Mouse (Mus musculus): Measurements from ENCODE around the gene Tex261.
"Not testable (repeated sequence)": the region's sequence is repeated elsewhere in the genome, so short reads cannot be mapped to it uniquely, and the experiment has no call there.

Gene Tex261

DNA sequence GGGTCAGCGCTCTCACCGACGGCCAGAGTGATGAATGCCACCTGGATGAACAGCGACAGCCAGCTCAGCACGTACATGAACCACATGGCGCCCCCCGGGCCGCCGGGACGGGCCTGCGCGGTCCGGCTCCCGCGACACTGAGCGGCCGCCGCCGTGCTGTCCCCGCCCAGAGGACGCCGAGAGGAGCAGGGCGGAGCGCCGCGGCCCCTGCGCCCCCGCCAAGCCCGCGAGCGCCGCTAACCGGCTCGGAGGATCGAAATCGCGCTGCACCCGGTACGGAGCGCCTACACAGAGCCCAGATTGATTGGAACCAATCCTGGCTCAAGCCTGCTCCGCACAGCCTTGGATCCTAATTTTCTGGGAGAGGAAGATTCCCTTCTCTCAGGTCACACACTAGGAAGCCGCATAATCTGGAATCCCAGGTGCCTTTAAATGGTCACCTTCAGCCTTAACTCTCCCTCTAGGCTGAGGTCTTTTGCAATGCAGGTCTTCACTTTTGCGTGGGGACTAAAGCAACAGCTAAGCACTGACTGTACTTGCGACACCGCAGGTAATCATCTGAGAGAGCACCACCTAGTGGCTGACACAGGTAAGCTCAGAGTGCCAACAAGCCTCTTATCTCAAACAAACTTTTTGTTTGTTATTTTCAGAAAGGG, at the start of gene Tex261:
TSS of gene Tex261 (minus strand) at position 176 of the 656 bp plus-strand sequence.
- peak; percentile 94 for DNase-seq (ENCODE audit: low read depth)

DNA sequence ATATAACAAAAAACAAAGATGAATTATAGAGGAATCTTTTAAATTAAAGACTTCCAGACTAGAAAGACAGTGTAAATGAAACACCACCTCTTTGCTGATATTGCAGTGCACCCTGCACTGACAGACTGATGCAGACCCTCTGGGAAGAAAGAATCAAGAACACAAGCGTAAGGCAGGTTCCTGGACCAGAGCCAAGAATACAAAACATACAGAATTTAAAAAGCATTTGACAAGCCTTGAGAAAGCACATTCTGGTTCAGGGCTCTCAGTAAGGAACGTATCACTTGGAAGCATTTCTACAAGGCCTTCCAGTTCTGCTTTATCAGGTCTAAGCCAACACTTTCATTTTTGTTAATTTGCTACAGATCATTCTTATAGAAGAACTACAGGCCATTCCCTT, 46.2 kb upstream of the Tex261 start:
- DNase-seq (ENCODE audit: low read depth) = no peak

DNA sequence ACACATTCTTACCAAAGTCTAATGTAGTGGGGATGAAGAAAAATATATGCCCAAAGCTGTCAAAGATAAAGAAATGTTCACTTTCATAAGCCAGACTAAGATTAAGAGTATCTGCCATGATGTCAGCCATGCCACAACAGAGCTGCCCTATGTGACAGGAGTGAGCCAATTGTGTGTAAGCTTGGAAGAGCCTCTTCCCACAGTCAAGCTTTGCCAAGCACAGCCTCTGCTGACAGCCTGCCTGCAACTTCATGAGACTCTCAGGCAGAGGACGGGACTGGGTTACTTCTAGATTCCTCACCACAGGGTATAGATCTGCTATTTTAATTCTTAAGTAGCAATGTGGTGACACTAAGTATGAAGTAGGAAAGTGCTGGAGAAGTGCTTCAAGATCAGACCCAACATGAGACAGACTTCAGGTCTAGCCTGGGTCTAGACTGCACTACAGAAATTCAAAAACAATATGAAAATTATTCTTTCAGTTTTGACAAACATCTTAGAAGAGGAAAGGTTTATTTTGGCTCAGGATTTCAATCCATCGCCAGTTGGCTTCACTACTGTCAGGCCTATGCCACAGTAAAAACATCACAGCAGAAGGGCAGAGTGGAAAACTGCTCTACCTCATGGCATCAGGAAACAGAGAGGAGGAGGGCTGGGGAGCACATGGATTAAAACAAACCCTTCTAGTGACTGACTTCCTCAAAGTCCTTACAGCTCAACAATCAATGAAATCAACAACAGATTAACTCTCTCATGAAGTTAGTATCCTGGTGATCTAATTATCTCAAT, 45.3 kb upstream of the Tex261 start:
- DNase-seq (ENCODE audit: low read depth) = no peak

DNA sequence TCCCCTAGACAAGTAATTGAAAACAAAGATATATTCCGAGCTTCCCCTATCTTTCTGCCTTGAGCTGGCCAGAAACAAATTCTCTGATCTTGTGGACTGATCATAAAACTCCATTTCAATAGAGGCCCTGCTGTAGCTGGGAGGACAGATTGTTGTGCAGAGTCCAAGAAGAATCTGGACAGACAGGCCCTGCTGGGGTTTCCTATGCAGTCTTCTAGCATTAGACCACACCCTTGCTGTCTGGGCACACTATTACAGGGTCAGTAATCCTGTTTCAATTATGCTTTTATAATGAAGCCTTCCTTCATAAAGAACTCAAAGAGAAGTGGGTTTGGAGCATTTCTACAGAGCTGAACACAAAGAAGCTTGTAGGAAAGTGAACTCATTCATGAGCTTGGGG, 43.4 kb upstream of the Tex261 start:
- no peak for DNase-seq (ENCODE audit: low read depth)

DNA sequence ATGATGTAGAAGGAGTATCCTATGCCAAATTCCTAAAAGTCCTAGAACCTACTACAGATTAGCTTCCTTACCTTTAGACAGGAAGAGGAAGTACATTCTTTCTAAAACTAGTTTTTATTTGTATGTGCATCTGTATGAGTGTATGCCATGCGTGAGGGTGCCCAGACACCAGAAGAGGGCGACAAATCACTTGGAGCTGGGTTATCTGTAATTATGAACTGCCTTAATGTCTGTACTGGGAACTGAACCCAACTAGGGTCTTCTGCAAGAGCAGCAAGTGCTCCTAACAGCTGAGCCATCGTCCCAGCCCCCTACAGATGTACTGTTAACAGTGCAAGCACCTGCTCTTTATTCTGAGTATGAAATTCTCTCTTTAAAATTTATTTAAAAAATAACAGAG, 40.2 kb upstream of the Tex261 start:
- DNase-seq (ENCODE audit: low read depth) = no peak

DNA sequence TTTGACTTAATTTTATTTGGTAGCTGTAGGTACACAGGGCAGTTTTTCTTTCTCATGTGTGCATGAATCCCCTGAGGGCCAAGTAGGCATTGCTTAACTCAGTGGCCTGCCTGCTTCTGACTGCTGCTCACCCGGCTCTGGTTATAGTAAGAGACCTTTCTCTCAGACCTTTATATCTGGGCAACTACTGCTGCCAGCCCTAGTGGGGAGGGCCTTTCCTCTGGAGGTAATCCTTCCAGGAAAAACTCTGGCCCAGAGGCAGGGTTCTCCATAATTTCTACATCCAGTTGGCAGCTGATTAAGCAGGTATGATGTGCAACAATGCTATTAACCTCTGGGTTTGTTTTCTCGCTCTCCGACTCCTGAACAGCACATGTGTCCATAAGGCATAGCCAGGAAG, 27.2 kb upstream of the Tex261 start:
- no peak for DNase-seq (ENCODE audit: low read depth)

DNA sequence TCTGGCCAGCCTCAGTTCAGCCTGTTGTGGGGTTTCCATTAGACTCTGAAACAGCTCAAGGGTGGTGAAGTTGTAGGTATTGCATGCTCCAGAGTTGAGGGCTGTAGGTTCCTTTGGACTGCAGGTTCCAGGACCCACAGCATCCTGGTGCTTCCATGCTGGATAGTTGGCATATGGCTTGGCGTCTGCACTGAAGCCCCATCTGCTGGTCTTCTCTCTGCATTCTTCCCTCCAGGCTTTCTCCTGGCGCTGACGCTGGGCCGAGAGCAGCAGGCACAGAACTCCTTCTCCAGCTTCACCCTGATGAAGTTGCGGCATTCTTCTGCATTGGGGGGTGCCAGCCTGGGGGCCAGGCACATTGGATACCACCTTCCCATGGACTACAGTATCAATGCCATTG, 26.4 kb upstream of the Tex261 start:
- no peak for DNase-seq (ENCODE audit: low read depth)

DNA sequence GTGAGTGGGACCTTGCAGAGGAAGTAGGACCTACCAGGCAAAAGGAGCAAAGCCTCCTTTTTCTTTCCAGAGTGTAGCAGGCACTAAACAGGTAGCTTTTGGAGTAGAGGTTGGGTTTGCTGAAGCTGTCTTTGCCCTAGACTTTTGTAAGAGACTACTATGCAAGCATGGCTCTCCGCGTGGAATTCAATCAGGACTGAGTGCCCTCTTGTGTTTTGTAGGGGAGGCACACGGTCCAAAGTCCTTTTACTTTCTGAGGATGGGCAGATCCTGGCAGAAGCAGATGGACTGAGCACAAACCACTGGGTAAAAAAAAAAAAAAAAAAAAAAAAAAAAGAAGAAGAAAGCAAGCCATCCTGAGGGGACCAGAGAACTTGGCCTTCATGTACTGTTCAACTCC, 21.1 kb upstream of the Tex261 start:
- no peak for DNase-seq (ENCODE audit: low read depth)

DNA sequence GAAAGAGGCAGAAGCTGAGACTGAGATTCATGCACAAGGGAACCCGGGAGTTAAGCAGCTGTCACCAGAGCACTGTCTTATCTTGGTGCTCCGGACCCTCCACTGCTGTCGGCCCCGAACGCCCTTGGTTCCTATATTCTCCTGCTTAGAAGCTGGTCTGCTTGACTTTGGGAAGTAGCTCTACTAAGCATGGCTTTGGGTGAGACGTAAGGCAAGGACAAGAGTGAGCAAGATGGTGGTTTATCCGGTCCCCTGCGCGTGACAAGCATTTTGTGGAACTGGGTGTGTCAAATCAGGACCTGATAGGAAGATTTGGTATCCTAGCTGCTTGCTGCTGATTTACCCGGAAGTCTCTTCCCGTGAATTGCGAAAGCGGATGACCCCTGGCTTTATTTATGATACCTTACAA, 19.9 kb upstream of the Tex261 start:
- DNase-seq (ENCODE audit: low read depth) = peak; percentile 61

DNA sequence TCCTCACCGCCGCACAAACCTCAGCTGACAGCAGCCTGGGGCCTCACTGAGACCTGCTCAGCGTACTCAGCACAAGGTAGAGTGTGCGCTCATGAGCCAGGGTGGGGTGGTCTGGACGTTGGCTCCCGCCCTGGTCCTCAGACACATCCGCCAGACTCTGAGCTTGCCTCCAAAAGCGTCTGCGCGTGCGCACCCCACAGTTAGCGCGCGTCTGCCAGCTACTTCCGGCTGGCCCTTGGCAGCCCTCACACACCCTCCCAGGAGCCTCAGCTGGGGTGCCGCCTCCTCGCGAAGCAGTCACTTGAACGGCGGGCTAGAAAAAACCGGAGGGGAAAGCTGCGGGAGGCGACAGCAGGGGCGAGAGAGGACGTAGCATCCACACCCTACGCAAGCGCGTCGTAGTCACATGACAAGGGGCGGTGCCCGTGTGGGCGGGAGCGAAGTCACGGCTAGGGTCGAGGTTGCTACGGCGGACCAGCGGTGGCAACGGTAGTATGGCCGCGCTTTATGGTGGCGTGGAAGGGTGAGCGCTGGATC, 19.2 kb upstream of the Tex261 start, which contains the start of gene Nagk:
TSS of gene Nagk (plus strand) at position 223 of the 537 bp plus-strand sequence.
- peak; percentile 98 for DNase-seq (ENCODE audit: low read depth)

DNA sequence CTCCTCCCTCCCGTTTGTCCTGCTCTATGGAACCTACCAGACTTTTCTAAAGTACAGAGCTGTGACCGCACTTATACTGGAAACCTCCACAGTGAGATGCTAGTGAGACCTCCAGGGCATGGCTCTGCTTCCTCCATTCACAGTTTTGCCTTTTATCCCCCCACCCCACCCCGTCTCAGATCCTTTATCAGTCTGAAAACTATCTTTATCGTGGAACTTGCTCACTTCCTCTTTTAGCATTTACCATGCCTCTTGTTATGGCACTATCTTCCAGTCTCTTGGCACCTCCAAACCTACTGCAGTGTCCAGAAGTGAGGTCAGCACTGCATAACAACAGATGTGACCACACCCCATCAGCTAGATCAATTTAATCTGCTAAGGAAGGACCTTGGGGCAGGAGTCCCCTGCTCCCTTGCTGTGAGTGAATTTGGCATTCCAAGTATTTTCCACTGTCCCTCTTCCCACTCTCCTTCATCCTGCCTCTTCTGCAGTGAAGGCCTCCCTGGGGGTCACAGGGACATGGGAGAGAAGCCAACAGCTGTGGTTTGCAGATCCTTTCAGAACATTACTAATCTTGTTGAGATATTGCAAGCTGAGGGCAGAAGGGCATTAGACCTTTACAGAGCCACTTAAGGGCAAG, 15.8 kb upstream of the Tex261 start:
- no peak for DNase-seq (ENCODE audit: low read depth)

DNA sequence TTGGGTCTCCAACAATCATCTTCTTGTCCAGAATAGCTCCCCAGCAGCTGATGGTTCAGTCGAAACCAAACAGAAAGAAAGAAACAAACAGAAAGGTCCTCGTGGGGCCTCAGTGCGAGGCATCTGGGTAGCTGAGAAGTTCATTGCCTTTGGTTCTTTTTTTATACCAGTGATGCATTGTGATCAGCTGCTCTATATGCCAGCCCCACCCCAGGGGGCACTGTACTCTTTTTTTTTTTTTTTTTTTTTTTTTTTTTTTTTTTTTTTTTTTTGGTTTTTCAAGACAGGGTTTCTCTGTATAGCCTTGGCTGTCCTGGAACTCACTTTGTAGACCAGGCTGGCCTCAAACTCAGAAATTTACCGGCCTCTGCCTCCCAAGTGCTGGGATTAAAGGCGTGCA, 14.9 kb upstream of the Tex261 start:
- not testable (repeated sequence) for DNase-seq (ENCODE audit: low read depth)

DNA sequence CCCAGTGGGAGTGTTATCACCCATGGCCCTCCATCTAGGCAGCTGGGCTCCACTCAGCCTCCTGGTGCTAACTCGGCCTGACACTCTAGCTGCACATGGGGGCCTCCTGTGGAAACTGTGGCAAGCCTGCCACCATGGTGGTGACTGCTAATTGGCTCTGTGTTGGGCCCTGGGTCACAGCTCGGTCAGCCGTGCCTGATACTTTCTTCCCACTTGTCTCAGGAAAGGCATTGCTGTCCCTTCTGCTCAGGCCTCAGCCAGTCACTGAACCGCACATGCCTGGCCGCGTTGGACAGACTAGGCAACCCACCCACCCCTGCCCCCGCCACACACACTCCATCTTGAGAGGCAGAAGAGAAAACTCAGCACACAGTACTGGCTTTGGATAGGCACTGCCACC, 12.9 kb upstream of the Tex261 start:
- no peak for DNase-seq (ENCODE audit: low read depth)

DNA sequence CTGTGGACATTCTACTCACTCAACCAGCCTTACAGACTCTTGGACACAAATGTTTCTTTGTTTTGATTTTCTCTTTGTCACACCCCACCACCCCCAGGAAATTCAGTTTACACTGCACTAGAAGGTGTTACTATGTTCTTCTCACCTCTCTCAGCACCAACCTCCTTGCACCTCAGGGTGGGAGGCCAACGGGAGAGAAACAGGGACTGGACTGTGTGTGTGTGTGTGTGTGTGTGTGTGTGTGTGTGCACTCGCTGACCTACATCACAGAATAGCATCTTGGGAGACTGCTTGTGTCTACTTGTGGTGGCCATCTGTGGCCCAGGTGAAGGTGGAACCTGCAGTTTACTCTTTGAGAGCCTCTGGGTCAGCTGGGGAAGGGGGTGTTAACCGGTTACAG, 10.8 kb upstream of the Tex261 start:
- no peak for DNase-seq (ENCODE audit: low read depth)

DNA sequence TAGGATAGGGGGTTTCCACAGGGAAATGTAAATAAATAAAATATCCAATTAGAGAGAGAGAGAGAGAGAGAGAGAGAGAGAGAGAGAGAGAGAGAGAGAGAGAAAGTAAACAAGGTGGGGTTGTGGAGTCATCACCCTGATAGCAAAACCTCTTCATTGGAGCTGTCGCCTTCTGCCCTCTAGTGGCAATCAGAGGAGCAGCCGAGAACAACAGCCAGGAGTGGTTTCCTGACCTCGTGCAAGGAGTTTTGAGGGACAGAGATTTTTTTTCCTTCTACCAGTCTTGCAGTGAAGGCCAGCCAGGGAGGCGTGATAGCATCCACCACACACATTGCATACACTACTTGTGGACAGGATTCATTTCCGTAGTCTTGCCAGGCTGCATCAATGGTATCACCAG, 3.4 kb upstream of the Tex261 start:
- peak; percentile 78 for DNase-seq (ENCODE audit: low read depth)

DNA sequence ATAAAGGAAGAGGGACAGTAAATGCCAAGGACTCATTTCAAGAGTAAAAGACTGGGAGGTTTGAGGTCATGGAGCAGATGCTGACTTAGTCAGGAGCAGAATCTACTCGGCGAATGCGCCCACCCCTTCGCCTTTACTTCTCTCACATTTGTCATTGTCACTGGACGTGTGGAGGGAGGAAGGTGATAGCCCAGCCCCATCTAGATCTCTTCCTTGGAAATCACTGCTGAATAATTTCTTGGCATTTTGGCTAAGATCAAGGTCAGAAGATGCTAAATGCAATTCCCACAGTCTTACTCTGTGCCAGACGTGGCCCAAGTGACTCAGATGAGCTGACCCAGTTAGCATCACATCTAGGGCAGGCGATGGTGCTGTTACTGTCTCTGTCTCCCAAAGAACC, 2.7 kb upstream of the Tex261 start:
- DNase-seq (ENCODE audit: low read depth) = no peak

DNA sequence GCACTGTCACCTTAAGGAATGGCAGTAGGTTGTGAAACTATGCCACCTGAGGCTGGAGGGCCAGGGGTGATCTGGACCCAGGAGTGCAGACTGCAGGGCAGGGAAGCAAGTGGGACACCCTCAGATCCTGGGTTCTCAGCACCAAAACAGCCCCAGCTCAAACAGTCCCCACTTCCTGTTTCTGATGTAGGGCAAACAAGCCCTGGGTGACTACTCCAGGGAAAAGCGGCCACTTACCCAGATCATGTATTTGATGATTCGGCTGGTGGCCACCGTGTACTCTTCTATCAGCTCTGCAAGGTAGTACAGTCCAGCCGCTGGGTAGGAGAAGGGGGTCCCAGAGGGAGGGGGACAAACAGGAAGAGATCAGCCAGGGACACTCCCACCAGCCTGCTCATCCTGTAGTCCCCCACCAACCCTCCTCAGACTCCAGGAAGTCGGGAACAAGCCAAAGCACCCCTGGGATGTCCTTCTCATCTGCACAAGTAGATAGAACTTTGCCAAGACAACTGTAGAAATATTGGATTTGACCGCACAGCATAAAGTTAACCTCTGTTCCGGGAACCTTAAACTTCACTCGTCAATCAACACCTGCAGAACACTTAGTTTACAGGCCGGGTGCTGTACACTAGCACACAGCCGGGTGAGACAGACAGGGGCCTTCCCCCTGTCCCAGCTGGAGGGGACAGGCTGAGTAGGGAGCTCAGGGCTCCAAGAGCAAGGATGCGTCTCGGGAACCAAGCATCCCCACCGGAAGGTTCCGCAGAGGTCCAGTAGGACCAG, 641 bp downstream of the Tex261 start:
- DNase-seq (ENCODE audit: low read depth) = peak; percentile 62

DNA sequence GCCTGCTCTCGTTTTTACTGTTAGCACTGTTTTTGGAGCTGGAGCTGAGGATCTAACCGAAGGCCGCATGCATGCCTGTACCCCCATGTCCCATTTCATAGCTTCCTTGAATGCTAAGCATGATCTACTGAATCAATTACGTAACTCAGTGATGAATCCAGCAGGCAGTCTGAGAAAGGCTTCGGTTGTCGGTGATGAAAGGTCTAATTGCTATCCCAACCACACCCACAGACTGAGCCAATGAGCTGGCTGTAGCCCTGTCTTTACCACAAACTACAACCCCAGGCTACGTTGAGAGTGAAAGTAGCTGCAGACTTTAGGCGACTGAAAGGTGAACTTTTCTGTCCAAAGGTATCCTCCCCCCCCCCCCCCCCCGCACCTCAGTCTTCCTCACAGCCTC, 1.5 kb downstream of the Tex261 start:
- DNase-seq (ENCODE audit: low read depth) = no peak

DNA sequence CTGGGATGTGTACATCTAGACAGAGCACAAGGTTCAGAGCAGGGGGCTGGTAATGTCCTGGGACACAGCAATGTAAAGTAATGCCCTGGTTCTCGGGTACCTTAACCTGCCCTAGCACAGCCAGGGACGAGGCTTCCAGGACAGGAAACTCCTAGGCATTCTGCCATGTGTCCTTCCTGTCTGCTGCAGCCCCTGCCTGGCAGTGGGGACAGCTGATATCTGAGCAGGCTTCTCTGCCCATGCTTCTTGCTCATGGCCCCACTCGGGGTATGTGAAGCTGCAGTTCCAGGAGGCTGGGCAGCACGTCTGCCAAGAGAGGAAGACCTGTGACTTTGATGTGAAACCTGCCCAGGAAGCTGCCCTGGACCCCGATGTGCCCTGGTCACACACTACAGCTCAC, 7.1 kb downstream of the Tex261 start:
- DNase-seq (ENCODE audit: low read depth) = no peak

DNA sequence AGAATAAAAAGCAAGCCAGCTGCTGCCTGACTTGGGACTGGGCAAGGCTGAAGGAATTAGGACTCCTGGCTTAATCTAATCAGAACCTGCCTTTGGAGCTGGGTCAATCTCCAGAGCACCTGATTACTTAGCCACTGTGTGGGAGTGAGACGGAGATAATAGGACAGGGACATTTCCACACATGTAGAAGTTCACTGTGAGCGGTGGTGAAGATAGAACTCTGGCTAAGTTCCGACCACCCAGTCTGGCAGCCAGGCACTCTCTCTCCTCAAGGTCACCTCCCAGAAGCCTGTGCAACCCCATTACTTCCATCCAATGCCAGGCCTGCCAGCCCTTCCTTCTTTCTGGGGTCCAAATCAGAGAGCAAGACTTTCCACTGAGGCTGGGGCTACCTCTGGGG, 8.6 kb downstream of the Tex261 start:
- no peak for DNase-seq (ENCODE audit: low read depth)

DNA sequence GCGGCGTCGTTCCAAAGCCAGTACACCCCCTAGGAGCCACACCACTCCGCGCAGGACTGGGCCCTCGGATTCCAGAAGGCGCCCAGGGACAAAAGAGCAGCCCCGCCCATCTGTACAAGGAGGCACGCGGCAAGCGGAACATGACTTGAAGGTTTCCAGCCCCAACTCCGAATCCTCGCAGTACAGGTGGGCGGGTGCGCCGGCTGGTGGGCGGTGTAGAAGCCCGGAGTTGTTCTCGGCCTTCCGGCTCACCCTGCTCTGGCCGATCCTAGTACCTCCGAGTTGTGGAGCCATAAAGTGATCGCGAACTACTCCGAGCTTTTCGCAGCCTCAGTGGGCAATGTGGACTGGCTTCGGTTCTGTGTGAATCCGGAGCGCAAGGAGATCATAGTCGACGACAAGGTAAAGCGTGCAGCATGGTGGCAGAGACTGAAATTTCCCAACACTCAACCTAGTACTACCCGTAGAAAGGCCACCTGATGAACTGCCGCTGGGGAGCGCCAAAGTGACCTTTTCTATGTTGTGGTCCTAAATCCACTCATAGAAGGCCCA, 12.7 kb downstream of the Tex261 start:
- DNase-seq (ENCODE audit: low read depth) = peak; percentile 47

DNA sequence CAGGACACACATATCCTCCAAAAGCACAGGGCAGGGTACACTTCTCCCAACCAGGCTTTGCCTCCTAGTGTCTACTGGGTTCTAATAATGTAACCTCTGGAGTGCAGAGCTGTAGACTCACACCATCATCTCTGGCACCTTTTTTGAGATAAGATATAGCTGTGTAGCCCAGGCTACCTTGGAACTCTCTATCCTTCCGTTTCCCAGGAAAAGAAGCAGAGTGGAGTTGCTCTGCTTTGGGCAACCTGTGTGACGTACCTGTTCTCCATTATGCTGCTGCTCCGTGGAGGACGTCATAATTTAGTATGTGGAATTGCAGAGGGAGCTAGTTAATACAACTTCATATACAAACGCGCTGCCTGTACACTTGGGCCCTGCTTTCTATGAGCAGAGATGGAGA, 13.3 kb downstream of the Tex261 start, which contains the start of gene Ankrd53:
TSS of gene Ankrd53 (plus strand) at position 301 of the 400 bp plus-strand sequence.
- DNase-seq (ENCODE audit: low read depth) = no peak
